Mouse (Mus musculus): Measurements from ENCODE around the gene Fam107b.

DNA sequence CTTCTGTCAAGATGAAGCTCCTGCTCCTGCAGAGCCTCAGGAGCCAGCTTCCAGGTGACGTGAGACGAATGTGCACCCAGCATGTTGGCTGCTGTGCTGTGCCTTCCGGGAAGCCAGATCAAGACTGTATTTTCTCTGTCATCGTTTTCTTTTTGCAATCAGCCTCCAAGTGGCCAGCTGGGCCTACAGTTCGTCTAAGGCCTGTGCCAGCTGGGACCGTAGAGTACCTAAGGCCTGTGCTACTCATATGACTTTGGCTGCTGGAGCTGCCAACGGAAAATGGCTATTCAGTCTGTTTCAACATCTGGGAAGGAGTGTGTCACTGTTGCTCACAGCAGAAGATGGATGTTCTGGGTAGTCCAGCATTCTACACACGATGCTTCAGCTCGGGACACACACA, 62.8 kb downstream of the Fam107b start:
- no peak for TF ChIP-seq CTCF (IDR thresholded peaks at IDR 0.05; ENCODE audit: extremely low read depth, insufficient read length, insufficient replicate concordance, low read depth, low read length)
- no peak for TF ChIP-seq POLR2A (IDR thresholded peaks at IDR 0.05; ENCODE audit: low read depth, low read length)

Measured in small intestine, adult 2 months (tissue).